Mouse (Mus musculus) WW6 (cell line): ENCODE data around the gene Agt.
A peak's percentile ranks its signal among the peaks of the same experiment; 100 is the strongest.

ENCODE experiments used
- DNase-seq: peaks from one replicate; pipeline ENCODE4 v3.0.0-alpha.2; 2013; ENCODE audit warnings: low read depth, low spot score

Gene Agt

DNA sequence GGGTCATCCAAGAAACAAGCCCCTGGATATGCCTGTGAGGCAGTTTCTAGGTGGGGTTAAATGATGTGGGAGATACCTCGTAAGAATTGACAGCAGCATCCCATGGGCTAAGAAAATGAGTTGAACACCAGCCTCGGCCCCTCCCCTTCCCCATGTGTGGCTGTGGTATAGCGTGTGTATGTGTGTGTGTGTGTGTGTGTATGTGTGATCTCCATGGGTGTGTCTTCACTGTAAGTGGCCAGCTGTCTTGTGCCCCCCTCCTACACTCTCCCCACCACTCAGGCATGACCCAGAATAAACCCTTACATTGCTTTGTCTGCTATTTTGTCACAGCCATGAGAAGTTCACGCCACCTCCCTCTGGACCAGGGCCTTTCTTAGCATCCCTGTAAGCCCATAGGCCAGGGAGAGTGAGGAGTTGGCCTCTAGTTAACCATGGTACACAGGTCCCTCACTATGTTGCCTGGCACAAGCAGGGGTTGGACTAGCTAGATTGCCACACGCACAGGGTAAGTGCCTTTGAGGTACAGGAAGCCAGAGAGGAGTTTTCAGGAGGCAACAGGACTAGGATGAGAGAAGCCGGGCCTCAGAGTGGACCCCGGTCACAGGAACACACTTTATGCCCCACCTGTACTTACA, 14.3 kb downstream of the Agt start:
- no peak for DNase-seq

GRCm38 (mm10) chr8:124551011-124551661, 18.4 kb downstream of the Agt start:
- DNase-seq: no peak

GRCm38 (mm10) chr8:124548187-124548586, 21.3 kb downstream of the Agt start:
- no peak for DNase-seq

DNA sequence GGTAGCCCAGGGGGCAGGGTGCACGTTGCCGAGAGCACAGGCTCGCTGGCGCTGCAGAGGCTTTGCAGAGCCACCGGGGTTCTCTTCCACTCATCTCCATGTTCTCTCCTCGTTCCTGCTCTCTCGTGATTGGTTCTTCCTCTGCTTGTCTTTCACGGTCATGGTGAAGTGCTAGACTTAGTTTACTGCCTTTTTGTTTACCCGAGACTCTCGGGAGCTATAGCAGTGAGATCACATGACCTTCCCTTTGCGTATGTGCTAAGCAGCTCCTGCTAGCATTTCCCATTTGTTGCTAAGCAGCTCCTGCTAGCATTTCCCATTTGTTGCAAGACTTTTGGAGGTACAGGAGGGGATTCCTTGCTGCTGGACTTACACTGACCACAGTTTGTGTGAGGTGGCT, 22.2 kb downstream of the Agt start:
- no peak for DNase-seq

GRCm38 (mm10) chr8:124546815-124547214, 22.7 kb downstream of the Agt start:
- no peak for DNase-seq

DNA sequence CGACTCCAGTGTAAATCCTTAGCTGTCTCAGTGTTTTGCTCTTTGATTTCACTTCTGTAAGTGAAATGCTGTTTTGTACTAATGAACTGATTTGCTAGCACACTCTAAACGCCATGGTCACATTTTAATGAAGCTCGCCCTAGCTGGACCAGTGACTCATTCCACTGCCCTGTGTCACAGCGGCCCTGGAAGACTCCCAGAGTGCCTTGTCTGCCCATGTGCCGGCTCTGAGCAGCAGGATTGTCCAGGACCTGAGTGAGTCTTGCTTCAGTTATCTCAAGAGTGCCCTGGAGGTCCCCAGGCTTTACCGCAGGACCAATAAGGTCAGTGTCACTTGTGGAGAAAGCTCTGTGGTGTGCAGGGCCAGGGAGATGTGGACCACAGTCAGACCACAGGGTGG, 23.1 kb downstream of the Agt start:
- DNase-seq: no peak

DNA sequence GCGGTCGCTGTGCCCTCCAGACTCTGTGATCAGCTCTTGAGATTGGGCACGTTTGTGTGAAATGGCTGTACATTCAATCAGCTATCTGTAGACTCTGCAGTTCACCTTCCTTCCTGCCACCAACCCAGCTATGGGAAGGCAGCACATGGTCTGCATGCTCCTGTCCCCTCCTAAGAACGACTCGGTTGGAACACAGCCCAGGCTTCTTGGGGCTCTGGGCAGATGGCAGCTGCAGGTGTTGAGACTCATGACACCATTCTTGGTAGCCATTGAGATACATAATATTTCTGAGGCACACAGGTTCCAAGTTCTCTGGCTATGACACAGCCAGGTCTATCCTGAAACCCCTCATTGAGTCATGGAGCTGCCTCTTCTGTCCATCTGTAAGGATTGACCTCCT, 26.2 kb downstream of the Agt start:
- no peak for DNase-seq

- no peak for DNase-seq
These were observed 27.5 kb downstream of the Agt start for GRCm38 (mm10) chr8:124542001-124542400.

DNA sequence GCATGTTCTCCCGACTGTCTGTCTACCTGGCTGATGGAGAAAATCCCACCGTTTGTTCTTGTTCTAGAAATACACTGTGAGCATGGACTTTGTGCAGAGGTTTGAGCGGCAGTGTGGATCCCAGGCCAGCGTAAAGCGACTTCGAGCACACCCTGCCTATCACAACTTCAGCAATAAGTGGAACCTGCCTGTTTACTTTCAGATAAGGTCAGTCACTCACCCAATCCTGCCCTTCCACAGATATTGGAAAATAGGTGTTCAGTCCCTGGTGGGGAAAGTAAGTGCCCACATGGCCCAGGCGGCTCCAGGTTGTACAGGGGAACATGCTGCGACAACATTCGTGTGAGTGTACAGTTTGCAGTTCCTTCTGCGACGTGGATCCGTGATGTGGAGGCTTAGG, 28.6 kb downstream of the Agt start:
- no peak for DNase-seq

- DNase-seq: no peak
These were observed 34.1 kb downstream of the Agt start for GRCm38 (mm10) chr8:124535451-124535850.

DNA sequence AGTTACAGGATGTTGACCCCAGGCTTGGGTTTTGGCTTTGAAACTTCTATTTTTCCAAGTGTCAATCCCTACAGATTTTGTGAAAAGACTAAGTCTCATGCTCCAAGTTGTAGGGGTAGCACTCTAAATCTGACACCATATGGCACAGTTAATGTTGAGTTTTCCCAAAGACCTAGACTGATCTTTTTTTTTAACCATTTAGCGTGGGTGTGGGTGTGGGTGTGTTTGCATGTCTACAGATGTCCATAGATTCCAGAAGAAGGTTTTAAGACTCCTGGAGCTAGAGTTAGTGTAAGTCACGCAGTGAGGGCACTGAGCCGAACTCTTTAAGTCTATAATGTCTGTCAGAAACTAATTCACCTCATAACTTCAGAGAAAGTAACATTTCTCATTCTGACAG, 36.9 kb downstream of the Agt start:
- no peak for DNase-seq

GRCm38 (mm10) chr8:124530996-124531395, 38.5 kb downstream of the Agt start:
- DNase-seq: no peak

DNA sequence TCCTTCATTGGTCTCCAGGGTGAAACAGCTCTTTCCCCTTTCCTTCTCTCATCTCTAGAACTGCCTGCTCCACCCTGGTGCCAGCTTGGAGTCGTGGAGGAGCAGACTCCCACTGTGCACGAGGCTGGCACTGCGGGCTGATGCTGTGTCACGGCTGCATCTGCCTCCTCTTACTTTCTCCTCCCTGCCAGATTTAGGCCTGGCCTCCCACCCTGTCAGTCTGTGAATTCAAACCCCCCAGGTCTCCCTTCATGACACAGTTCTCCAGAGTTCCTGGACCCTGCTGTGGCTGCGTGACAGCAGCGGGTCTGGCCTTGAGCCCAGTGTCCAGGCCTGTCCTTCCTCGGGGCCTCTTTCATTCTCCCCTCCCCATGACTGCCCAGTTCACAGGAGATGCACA, 39.0 kb downstream of the Agt start:
- no peak for DNase-seq

DNA sequence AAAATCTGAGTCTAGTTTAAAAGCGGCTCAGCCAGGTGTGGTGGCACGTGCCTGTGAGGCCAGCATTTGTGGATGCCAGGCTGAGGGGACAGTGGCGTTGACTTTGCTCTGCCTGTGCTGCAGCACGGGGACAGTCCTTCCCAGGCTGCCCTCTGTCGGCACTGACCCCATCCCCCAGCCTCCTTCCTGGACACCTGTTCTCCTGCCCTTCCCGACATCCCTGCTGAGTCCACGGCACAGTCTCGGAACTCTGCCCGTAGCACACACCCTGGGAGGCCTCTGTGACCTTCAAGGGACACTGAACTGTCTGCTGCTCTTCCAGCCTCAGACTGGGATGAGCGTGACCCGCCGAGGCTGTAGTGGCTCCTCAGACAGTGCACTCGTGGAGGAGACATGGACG, 39.4 kb downstream of the Agt start:
- DNase-seq: no peak

GRCm38 (mm10) chr8:124526261-124526660, 43.2 kb downstream of the Agt start:
- no peak for DNase-seq

- no peak for DNase-seq
These were observed 47.6 kb downstream of the Agt start for GRCm38 (mm10) chr8:124521946-124522345.

DNA sequence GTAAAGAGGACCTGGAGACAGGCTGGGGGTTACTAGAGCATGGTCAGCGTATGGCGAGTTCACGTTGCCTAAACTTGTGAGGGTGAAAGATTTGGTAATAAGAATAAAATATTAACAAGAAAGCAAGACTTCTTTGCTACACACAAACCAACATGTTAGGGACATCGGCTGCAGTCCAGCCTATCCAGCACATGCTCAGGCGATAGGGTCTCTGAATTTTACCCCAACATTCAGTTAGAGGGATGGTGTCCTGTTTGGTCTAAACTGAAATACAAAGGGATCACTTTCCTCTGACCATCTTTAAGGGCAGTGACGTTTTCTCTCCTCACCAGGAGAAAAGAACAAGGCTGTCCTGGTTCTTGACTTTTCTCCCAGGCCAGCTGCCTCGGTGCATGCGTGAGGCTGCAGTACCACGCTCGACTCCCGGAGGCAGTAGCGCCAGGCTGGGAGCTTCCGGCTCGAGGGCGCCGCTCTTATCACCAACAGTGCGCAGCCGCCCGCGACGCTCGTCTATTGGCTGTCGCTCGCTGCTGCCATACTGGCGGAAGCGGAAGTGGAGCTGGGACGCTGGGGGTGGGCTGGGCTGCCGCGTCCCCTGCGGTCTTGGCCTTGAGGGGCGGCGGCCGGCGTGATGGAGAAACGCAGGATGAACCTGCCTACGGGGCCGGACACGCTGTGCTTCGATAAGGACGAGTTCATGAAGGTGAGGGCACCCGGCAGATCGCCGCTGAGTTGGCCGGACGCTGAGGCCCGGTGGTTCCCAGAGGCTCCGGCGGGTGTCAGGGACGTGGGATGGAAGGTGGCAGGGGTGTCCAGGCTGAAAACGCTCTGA, 49.0 kb downstream of the Agt start, which contains the start of gene Cog2:
Cog2 (plus strand) TSS at position 519 of the 832 bp plus-strand sequence.
- DNase-seq: peak; percentile 90

- DNase-seq: no peak
These were observed 52.4 kb downstream of the Agt start for GRCm38 (mm10) chr8:124517142-124517541.

DNA sequence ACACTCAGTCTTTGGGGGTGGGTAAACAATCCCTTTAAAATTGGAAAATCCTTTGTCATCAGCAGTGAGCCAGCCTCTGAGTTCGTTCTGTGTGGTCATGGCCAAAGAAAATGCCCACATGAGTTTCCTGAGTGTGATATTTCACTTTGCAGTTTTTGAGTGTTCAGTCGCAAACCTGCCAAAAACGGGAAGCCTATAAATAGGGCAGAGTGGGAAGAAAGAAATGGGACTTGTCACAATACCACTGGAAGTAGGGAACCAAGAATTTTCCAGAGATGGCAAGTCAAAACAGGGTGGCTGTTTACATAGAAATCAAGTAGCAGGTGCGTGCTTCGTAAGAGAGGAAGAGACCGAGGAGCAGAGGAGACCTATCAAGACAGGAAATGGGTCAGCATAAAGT, 53.0 kb downstream of the Agt start:
- DNase-seq: no peak

DNA sequence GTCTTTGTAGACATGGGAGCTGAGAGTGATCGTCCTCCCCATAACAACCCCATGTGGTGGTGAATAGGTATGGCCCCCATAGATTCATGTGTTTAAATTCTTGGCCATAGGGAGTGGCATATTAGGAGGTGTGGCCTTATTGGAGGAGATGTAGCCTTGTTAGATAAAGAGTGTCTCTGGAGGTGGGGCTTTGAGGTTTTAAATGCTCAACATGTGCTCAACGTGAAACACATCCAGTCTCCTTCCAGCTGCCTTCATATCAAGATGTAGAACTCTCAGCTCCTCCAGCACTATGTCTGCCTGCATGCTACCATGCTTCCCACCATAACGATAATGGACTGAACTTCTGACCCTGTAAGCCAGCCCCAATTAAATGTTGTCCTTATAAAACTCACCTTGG, 53.5 kb downstream of the Agt start:
- DNase-seq: no peak

DNA sequence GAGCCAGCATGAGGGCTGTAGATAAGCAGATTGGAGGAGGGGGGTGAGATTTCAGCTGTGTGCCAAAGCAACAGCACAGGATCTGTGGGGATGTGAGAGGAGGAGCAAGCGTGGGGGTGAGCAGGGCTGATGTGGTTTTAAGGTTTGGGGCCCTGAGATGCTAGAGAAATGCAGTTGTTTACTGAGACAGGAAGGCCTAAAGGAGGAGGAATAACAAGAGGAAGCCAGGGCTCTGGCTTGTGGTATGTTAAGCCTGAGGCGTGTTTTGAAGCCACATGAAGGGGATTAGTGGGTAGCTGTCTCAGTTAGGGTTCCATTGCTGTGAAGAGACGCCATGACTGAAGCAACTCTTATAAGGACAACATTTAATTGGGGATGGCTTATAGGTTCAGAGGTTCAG, 60.4 kb downstream of the Agt start:
- no peak for DNase-seq

DNA sequence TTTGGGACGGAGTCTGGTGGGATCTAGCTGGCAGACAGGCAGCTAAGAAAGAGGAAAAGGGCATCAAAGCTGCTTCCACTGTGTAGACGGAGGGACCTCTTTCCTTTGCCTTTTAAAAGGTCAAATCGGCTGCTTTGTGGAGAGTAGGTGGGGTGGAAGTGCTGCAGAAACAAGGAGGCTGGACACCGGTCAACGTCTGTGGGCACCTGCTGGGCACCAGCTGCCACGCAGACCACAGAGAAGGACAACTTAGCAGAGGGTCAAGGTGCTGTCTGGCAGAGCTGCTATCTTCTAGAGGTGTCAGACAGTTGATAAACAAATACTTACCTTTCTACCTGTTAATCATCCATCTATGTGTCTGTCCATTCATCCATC, 61.2 kb downstream of the Agt start:
- DNase-seq: no peak
